Mouse (Mus musculus): ENCODE measurements around the gene Stn1.

- no peak for TF ChIP-seq GATA1 (IDR thresholded peaks at IDR 0.05; ENCODE audit: borderline replicate concordance, low read length)
- no peak for TF ChIP-seq FLI1 (IDR thresholded peaks at IDR 0.05; ENCODE audit: low read length)
Measured at GRCm38 (mm10) chr19:47463206-47463605, 74.1 kb downstream of the Stn1 start.
